Mouse (Mus musculus) heart, embryonic 10.5 days (tissue): Measurements from ENCODE around the gene Rita1. TPM values are rescaled to one million over a fixed set of nuclear protein-coding genes. Genes with fewer than 3 reads are reported as not detected.
A peak's percentile ranks its signal among the peaks of the same experiment; 100 is the strongest.

ENCODE experiments used
- DNase-seq: peaks from one replicate; pipeline ENCODE4 v3.0.0-alpha.2; 2017; ENCODE audit warnings: low spot score
- H3K27ac ChIP-seq: fragments of 300-500 bp; sonication (generic); 2 replicates; pipeline ENCODE4 v1.5.1; 2016; ENCODE audit warnings: mild to moderate bottlenecking
- H3K27me3 ChIP-seq: fragments of 300-500 bp; sonication (generic); 2 replicates; pipeline ENCODE4 v1.6.1; 2016; ENCODE audit warnings: mild to moderate bottlenecking; ENCODE audit not compliant: poor library complexity, insufficient read depth, severe bottlenecking
- H3K36me3 ChIP-seq: fragments of 300-500 bp; sonication (generic); 2 replicates; pipeline ENCODE4 v1.6.1; 2016; ENCODE audit warnings: mild to moderate bottlenecking, moderate library complexity
- H3K4me1 ChIP-seq: fragments of 300-500 bp; sonication (generic); 2 replicates; pipeline ENCODE4 v1.6.1; 2016; ENCODE audit warnings: mild to moderate bottlenecking
- H3K4me3 ChIP-seq: fragments of 300-500 bp; sonication (generic); 2 replicates; pipeline ENCODE4 v1.5.1; 2016; ENCODE audit warnings: mild to moderate bottlenecking, moderate library complexity
- H3K9me3 ChIP-seq: fragments of 300-500 bp; sonication (generic); 2 replicates; pipeline ENCODE4 v1.6.1; 2016; ENCODE audit warnings: mild to moderate bottlenecking, moderate library complexity
- WGBS: fragments of 180-500 bp; shearing (Covaris S2); methylation state at CpG from one replicate; pipeline ENCODE4 v1.1.7; 2016; 5-methylcytosine and 5-hydroxymethylcytosine counted together
- polyA plus RNA-seq: library from polyadenylated mRNA; unstranded; fragments of >200 nt; fragmentation: Nextera tagmentation; extraction: Ambion mirVana; gene quantifications from 2 replicates; pipeline ENCODE4 v1.2.1, GENCODE M21; 2016

Gene Rita1
- polyA plus RNA-seq, 1 experiment from 2014 or later: 11.0 TPM

- no peaks in the 10 kb centered on the region for H3K27me3 ChIP-seq
- DNase-seq: no peak
- H3K4me3 ChIP-seq: peak overlapping the region; percentile 23; the same call in 1 of the 2 replicates
- H3K9me3 ChIP-seq: no peaks in the 10 kb centered on the region
- H3K27ac ChIP-seq: peak overlapping the region; percentile 70
- 23% methylated on average over 16 of the region's 16 CpGs for WGBS
- peaks cover 65% of the 10 kb centered on the region for H3K4me1 ChIP-seq
- H3K36me3 ChIP-seq: peaks cover 23% of the 10 kb centered on the region
These were observed 51.6 kb downstream of the Rita1 start for GRCm38 (mm10) chr5:120560616-120561311.

DNA sequence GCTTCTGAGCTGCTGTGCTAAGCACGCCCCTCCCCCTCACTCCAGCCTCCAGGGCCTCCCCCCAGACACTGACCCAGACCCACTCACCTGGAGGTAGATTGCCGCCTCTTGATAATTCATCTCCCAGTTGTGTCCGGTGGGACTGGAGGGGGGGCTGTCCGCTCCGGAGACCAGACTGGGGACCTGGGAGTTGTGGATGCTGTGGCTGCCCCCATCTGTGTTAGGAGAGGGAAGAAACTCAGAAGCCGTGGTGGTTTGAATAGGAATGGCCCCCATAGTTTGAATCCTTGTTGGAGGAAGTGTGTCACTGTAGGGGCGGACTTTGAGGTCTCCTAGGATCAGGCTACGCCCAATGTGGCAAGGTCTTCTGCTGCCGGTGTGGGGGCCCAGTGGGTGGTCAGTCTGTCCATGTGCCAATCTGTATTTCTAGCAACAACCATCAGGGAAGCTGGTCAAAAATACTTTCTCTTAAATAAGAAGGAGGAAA, 52.2 kb downstream of the Rita1 start:
- H3K27ac ChIP-seq: peak overlapping the region; percentile 70; the same call in 1 of the 2 replicates
- 68% methylated on average over 9 of the region's 9 CpGs for WGBS
- no peaks in the 10 kb centered on the region for H3K27me3 ChIP-seq
- peaks cover 29% of the 10 kb centered on the region for H3K36me3 ChIP-seq
- H3K4me1 ChIP-seq: peaks cover 59% of the 10 kb centered on the region
- H3K4me3 ChIP-seq: no peak overlapping the region
- no peak for DNase-seq
- H3K9me3 ChIP-seq: no peaks in the 10 kb centered on the region

DNA sequence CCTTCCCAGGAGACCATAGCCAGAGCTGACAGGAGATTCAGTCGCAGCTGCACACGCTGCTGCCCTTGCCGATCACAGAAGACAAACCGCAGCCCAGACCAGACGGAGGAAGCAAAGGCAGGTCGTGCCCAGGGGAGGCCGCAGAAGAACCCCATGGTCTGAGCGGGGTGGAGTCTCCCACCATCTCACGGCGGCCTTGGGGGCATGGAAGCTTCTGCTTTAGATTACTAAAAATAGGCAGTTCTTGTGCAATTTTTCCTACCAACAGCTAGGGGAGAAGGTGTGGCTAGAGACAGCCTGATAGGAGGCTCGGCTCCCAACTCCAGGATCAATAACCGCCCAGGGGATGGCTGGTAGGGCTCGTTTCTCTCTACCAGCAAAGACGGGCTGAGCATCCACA, 53.6 kb downstream of the Rita1 start:
- DNase-seq: no peak
- Histone ChIP-seq H3K4me3 (no peak overlapping the region), H3K4me1 (peaks cover 49% of the 10 kb centered on the region), H3K27ac (peak overlapping the region; percentile 37), H3K9me3 (no peaks in the 10 kb centered on the region), H3K36me3 (peaks cover 41% of the 10 kb centered on the region), H3K27me3 (no peaks in the 10 kb centered on the region)
- 57% methylated on average over 14 of the region's 14 CpGs for WGBS

DNA sequence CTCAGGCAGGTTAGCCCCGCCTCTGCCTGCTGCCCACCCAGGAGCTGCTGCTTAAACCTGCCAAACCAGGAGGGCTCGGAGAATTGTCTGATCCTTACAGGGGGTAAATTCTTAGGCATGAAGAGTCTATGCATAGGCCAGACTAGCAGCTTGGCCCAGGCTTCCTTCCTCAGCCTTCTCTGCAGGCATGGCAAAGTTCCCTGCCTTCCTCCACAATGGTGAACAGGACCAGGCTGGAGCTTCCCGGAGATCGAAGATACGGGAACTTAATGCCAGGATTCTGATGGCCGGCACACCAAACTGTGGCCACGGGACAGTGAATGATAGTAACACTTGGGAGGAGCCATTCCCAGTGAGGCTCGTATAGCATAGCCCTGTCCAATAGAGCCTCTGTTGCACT, 54.3 kb downstream of the Rita1 start:
- peak overlapping the region; percentile 37; the same call in 1 of the 2 replicates for H3K27ac ChIP-seq
- no peaks in the 10 kb centered on the region for H3K9me3 ChIP-seq
- 76% methylated on average over 8 of the region's 8 CpGs for WGBS
- H3K4me1 ChIP-seq: peaks cover 42% of the 10 kb centered on the region
- H3K4me3 ChIP-seq: no peak overlapping the region
- no peaks in the 10 kb centered on the region for H3K27me3 ChIP-seq
- no peak for DNase-seq
- H3K36me3 ChIP-seq: peaks cover 48% of the 10 kb centered on the region

DNA sequence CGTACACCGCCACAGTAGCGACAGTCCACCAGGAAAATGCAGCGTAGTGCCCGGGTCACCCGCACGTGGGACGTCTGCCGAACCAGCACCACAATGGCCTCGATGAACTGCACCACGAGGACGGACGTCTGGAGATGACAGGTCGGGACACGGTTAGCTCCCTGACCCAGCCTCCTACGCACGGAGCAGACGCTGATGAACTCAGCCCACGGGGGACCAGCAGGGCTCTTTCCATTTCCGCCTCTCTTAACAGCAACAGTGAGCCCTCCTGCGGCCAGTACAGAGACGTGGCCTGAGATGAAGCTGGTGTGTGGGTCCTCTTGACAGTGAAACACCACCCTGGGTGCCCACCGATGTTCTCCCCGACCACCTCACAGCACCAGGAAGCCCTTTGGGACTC, 56.5 kb downstream of the Rita1 start:
- 90% methylated on average over 24 of the region's 24 CpGs for whole genome bisulfite sequencing
- no peak overlapping the region for H3K27ac ChIP-seq
- H3K4me1 ChIP-seq: peaks cover 31% of the 10 kb centered on the region
- no peak for DNase-seq
- H3K36me3 ChIP-seq: peaks cover 68% of the 10 kb centered on the region
- no peak overlapping the region for H3K4me3 ChIP-seq
- no peaks in the 10 kb centered on the region for H3K9me3 ChIP-seq
- no peaks in the 10 kb centered on the region for H3K27me3 ChIP-seq

DNA sequence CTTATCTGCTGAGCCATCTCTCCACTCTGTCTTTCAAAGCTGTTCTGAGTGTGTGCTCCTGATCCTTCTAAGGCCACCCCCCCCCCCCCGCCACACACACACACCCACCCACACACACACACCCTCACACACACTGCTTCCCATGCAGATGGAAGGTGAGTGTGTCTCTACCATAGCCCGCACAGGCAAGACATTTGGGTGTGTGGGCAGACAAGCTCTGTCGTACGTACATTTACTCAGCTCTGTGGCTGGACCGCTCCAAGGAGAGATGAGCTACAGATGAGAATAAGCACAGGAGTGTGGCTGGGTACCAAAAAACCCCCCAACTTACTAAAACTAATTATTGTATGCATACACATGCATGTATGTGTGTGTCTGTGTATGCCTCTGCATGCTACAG, 61.7 kb downstream of the Rita1 start:
- Histone ChIP-seq H3K27me3 (no peaks in the 10 kb centered on the region), H3K9me3 (no peaks in the 10 kb centered on the region), H3K4me3 (no peak overlapping the region), H3K4me1 (peaks cover 17% of the 10 kb centered on the region), H3K27ac (no peak overlapping the region), H3K36me3 (peaks cover 66% of the 10 kb centered on the region)
- 96% methylated on average over 4 of the region's 5 CpGs for WGBS
- no peak for DNase-seq

DNA sequence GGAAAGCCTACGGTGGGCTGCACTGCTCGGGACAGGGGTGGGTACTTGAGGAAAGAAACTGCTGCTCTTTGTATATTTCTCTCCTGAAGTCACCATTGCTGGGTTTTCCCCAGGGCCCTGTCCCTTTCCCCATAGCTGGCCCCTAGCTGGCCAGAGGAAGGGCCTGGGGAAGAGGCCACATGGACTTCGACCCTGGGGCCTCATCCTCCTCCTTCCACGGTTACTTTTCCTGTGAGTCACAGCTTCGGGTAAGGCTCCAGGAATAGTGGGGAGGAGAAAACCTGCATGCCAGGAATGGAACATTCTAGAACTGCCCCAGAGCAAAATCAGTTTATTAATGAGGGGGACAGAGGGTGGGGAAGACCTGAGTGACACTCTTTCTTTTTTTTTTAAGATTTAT, 62.3 kb downstream of the Rita1 start:
- WGBS: 73% methylated on average over 5 of the region's 5 CpGs
- Histone ChIP-seq H3K4me1 (peaks cover 17% of the 10 kb centered on the region), H3K27me3 (no peaks in the 10 kb centered on the region), H3K27ac (no peak overlapping the region), H3K9me3 (no peaks in the 10 kb centered on the region), H3K36me3 (peaks cover 60% of the 10 kb centered on the region), H3K4me3 (no peak overlapping the region)
- no peak for DNase-seq

DNA sequence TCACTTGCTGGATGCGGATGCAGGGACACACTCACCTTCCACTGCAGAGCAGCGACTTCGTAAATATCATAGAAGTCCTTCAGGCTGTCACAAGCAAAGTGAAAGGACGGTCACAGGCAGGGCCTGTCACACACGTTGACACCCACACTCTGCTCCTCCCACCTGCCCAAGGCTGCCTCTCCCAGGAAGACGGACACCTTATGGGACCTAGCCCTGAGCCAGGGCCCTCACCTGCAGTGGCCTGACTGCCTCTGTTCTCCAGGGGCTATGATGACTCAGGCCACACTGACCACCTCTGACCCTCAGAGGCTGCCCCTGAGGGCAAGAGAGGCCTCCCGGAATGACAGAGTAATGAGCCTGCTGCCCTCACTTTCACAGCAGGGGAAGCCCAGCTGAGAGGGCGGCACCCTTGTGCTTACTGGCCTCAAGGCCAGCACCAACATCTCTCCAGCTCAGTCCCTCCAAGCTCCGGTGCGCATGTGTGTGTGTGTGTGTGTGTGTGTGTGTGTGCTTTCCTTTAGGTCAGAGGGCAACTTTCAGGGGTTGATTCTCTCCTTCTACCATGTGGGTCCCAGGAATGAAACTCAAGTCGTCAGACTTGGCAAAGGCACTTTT, 64.0 kb downstream of the Rita1 start:
- Histone ChIP-seq H3K4me1 (peaks cover 17% of the 10 kb centered on the region), H3K4me3 (no peak overlapping the region), H3K27me3 (no peaks in the 10 kb centered on the region), H3K27ac (no peak overlapping the region), H3K9me3 (no peaks in the 10 kb centered on the region), H3K36me3 (peaks cover 60% of the 10 kb centered on the region)
- WGBS: 74% methylated on average over 11 of the region's 11 CpGs
- DNase-seq: no peak

Other genes with a start within 250 kb of the Rita1 start
- gene Lhx5, start 180.9 kb downstream of the Rita1 start, polyA plus RNA-seq: 0.05 TPM in 1 of 2 replicates, not detected in the other
- 7.5 and 7.7 TPM in 2 replicates for gene Sdsl, start 139.8 kb downstream of the Rita1 start, polyA plus RNA-seq
- gene Sds, start 136.1 kb downstream of the Rita1 start, polyA plus RNA-seq: 0.16 and 0.23 TPM in 2 replicates
- gene Plbd2, start 109.0 kb downstream of the Rita1 start, polyA plus RNA-seq: 43.9 and 46.6 TPM in 2 replicates
- gene Slc8b1, start 101.4 kb downstream of the Rita1 start, polyA plus RNA-seq: 4.2 and 5.9 TPM in 2 replicates
- 13.0 and 21.7 TPM in 2 replicates for gene Tpcn1, start 23.9 kb downstream of the Rita1 start, polyA plus RNA-seq
- 0.15 and 0.24 TPM in 2 replicates for gene Iqcd, start 23.6 kb downstream of the Rita1 start, polyA plus RNA-seq
- gene Ddx54, start 150 bp upstream of the Rita1 start, polyA plus RNA-seq: 47.1 and 49.4 TPM in 2 replicates
- gene Cfap73, start 21.6 kb upstream of the Rita1 start, polyA plus RNA-seq: 0.39 TPM in 1 of 2 replicates, not detected in the other
- 0.16 and 0.60 TPM in 2 replicates for gene Rasal1, start 36.2 kb upstream of the Rita1 start, polyA plus RNA-seq
- gene Dtx1, start 99.3 kb upstream of the Rita1 start, polyA plus RNA-seq: 0.28 and 0.41 TPM in 2 replicates
- not detected in 2 replicates for gene Oas2, start 137.3 kb upstream of the Rita1 start, polyA plus RNA-seq
- gene Oas3, start 165.1 kb upstream of the Rita1 start, polyA plus RNA-seq: 0.29 and 0.37 TPM in 2 replicates
- gene Oas1e, start 182.9 kb upstream of the Rita1 start, polyA plus RNA-seq: 0.08 TPM in 1 of 2 replicates, not detected in the other
- 0.28 and 0.46 TPM in 2 replicates for gene Oas1c, start 199.9 kb upstream of the Rita1 start, polyA plus RNA-seq
- gene Oas1f, start 234.8 kb upstream of the Rita1 start, polyA plus RNA-seq: not detected in 2 replicates
- gene Oas1h, start 248.8 kb upstream of the Rita1 start, polyA plus RNA-seq: not detected in 2 replicates